Mouse (Mus musculus): ENCODE results near the gene Tmem87a.

Tmem87a gene

GRCm38 (mm10) chr2:120366501-120366900 lies 37.4 kb downstream of the Tmem87a start:
- DNase-seq (ENCODE audit: low read depth, low spot score): no peak

GRCm38 (mm10) chr2:120360425-120360824 lies 43.5 kb downstream of the Tmem87a start:
- no peak for DNase-seq (ENCODE audit: low read depth, low spot score)

- DNase-seq (ENCODE audit: low read depth, low spot score): peak; percentile 91
Observed at GRCm38 (mm10) chr2:120352682-120353646, 50.9 kb downstream of the Tmem87a start, which contains the start of gene Vps39. TSS of gene Vps39 (minus strand) at chr2:120353137.

GRCm38 (mm10) chr2:120351321-120351720 lies 52.6 kb downstream of the Tmem87a start:
- no peak for DNase-seq (ENCODE audit: low read depth, low spot score)

- DNase-seq (ENCODE audit: low read depth, low spot score): no peak
Observed at GRCm38 (mm10) chr2:120348120-120348519, 55.8 kb downstream of the Tmem87a start.

- DNase-seq (ENCODE audit: low read depth, low spot score): no peak
Observed at GRCm38 (mm10) chr2:120341741-120342140, 62.2 kb downstream of the Tmem87a start.

- no peak for DNase-seq (ENCODE audit: low read depth, low spot score)
Observed at GRCm38 (mm10) chr2:120337886-120338285, 66.0 kb downstream of the Tmem87a start.

- no peak for DNase-seq (ENCODE audit: low read depth, low spot score)
Observed at GRCm38 (mm10) chr2:120331575-120331974, 72.3 kb downstream of the Tmem87a start.

- DNase-seq (ENCODE audit: low read depth, low spot score): no peak
Observed at GRCm38 (mm10) chr2:120315077-120315476, 88.8 kb downstream of the Tmem87a start.

- DNase-seq (ENCODE audit: low read depth, low spot score): no peak
Observed at GRCm38 (mm10) chr2:120314487-120314886, 89.4 kb downstream of the Tmem87a start.

- no peak for DNase-seq (ENCODE audit: low read depth, low spot score)
Observed at GRCm38 (mm10) chr2:120313976-120314375, 89.9 kb downstream of the Tmem87a start, which contains the start of gene Pla2g4f. TSS of gene Pla2g4f (minus strand) at chr2:120314165.

- DNase-seq (ENCODE audit: low read depth, low spot score): no peak
Observed at GRCm38 (mm10) chr2:120312276-120312825, 91.6 kb downstream of the Tmem87a start.

All from mesoderm, embryonic 11.5 days (tissue).